Mouse (Mus musculus) embryonic fibroblast, embryonic 13.5 days (primary cell): ENCODE measurements around the gene Dpm3.

ENCODE experiments used
- CTCF ChIP-seq: IDR thresholded peaks from 2 replicates; pipeline ENCODE4 v1.5.1; 2011; ENCODE audit warnings: mild to moderate bottlenecking, control low read depth, low read length, moderate library complexity, borderline replicate concordance; ENCODE audit not compliant: insufficient read depth
- POLR2A ChIP-seq: IDR thresholded peaks from 2 replicates; pipeline ENCODE4 v1.6.1; 2011; ENCODE audit warnings: low read depth, mild to moderate bottlenecking, control low read depth, low read length, moderate library complexity

DNA sequence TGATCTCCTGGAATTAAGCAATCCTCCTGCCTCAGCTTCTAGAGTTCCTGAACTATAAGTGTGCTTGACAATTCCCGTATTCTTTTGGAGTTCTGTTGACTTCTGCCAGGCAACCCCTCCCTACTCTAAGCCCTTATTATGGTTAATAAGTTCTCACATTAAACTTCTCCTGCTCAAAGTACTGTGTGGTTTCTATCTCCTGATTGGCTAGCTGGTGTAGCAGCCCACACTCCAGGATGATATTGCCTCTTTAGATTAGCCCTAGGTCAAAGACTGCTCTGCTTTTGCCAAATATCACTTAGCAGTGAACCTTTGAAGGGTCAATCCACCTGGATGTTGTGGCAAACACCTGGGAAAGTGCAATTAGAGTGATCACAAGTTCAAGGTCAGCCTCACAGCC, 40.9 kb downstream of the Dpm3 start:
- no peak for TF ChIP-seq CTCF
- TF ChIP-seq POLR2A, result no peak
